Mouse (Mus musculus): ENCODE results near the gene Hs6st1.

Hs6st1 gene

DNA sequence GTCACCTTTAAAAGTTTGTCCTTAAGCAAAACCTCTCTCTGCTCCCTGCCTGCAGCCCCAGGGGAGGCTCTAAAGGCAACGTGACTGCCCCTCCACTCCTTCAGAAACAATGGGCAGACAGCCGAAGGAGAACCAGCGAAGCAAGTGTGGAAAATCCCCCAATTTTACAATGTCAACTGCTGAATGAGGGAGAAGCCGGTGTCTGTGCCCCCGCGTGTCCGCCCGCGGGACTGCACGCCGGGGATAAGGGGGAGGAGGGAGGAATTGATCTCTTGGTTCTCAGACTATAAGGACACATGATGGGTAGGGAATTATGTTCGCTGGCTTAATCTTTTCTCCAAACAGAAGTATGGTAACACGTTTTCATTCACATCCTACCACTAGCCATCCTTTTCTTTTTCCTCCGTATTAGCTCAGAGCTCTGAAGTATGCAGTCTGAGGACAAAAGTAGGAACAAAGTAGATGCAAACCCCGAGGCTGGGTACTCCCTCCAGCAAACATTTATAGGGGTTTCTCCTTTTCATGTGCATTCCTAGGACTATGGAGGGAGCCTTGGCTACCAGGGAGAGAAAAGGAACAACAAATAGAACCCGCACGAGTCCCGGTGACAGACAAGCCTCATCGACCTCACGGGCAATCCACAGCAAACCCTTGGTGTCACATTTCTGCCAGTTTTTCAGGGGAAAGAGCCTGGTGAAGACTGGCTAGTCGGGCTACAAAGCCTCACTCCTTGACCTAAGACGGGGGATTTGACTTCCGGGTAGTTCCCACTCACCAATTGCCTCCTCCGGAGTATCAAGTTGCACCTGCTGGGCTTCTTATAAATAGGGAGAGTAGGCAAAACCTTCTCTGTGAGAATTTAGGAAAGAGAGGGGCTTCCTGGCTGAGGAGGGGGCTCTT lies 3.1 kb upstream of the Hs6st1 start:
- DNase-seq (ENCODE audit: low read depth, low spot score), result peak; percentile 93

- no peak for DNase-seq (ENCODE audit: low read depth, low spot score)
Observed at GRCm38 (mm10) chr1:36065761-36066150, 2.4 kb upstream of the Hs6st1 start.

GRCm38 (mm10) chr1:36066216-36066980 lies 1.8 kb upstream of the Hs6st1 start:
- DNase-seq (ENCODE audit: low read depth, low spot score), result no peak

DNA sequence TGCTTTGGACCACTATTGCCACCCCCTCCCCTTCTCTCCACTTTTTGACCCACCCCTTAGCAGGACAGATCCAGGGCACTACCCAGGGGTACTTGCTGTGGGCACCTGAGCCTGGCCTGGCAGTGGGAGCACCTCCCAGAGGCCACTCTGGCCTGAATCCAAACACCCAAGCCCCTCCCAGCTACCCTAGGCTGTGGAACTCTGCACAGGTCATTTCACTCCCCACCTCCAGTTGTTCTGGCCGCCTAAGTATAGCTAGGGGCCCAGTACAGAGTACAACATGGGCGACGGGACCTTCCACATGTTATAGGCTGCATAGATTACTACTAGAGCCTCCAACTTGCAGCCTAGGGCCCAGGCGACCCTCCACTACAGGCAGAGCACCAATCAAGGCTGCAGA lies 999 bp upstream of the Hs6st1 start:
- DNase-seq (ENCODE audit: low read depth, low spot score), result no peak

- DNase-seq (ENCODE audit: low read depth, low spot score), result no peak
Observed at GRCm38 (mm10) chr1:36067611-36068010, 589 bp upstream of the Hs6st1 start.

DNA sequence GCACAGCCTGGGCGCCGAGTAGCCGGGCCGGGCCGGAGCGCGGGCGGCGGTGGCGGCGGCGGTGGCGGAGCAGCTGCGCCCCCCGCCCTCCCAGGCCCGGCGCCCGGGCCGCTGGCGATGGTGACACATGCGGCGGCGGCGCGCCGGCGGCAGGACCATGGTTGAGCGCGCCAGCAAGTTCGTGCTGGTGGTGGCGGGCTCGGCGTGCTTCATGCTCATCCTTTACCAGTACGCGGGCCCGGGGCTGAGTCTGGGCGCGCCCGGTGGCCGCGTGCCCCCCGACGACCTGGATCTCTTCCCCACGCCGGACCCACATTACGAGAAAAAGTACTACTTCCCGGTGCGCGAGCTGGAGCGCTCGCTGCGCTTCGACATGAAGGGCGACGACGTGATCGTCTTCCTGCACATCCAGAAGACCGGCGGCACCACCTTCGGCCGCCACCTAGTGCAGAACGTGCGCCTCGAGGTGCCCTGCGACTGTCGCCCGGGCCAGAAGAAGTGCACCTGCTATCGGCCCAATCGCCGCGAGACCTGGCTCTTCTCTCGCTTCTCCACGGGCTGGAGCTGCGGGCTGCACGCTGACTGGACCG lies 426 bp downstream of the Hs6st1 start:
- peak; percentile 73 for DNase-seq (ENCODE audit: low read depth, low spot score)

DNA sequence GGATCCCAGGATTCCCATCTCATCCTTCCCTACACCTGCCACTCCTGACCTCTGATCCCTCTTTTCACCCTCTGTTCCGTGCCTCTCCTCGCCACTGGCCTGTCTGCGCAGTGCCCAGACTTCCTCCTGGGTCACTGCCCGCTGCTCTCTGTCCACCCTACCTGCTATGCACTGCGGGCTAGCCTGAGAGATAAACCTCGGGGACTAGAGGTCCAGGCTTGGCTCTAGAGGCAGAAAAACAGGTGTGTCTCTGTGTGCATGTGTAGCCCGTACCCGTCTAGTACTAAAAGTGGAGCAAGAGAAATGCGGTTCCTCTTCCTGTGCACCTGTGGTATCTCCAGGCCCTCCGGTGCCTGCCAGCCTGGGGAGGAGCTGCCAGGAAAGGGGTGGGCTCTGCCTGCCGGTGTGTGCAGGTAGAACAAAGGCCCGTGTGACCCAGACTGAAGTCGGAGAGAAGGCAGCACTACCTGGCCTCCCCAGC lies 1.1 kb downstream of the Hs6st1 start:
- DNase-seq (ENCODE audit: low read depth, low spot score), result peak; percentile 56

- DNase-seq (ENCODE audit: low read depth, low spot score), result no peak
Observed at GRCm38 (mm10) chr1:36070190-36070589, 2.0 kb downstream of the Hs6st1 start.

GRCm38 (mm10) chr1:36070740-36071139 lies 2.5 kb downstream of the Hs6st1 start:
- no peak for DNase-seq (ENCODE audit: low read depth, low spot score)

GRCm38 (mm10) chr1:36071176-36071575 lies 3.0 kb downstream of the Hs6st1 start:
- no peak for DNase-seq (ENCODE audit: low read depth, low spot score)

- DNase-seq (ENCODE audit: low read depth, low spot score), result no peak
Observed at GRCm38 (mm10) chr1:36071611-36072010, 3.4 kb downstream of the Hs6st1 start.

GRCm38 (mm10) chr1:36072588-36073556 lies 4.7 kb downstream of the Hs6st1 start:
- DNase-seq (ENCODE audit: low read depth, low spot score), result peak; percentile 36

DNA sequence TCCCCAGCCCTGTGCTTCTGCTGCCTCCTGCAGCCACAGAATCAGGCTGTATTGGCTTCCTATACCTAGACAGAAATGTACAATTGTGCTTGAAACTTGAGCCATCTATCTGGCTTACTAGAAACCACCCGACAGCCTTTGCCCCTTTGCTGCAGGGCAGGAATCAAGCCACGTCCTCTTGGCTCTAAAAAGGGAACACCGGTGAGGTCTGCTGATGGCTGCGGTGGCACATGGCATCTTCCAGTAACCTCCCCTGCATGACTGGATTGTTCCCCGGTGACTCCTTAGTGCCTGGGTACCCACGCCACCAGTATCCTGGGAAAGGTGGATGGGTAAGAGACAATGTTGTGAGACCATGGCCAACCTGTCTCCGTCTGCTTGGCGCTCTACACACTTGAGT lies 5.4 kb downstream of the Hs6st1 start:
- DNase-seq (ENCODE audit: low read depth, low spot score), result no peak

- no peak for DNase-seq (ENCODE audit: low read depth, low spot score)
Observed at GRCm38 (mm10) chr1:36074197-36074596, 6.0 kb downstream of the Hs6st1 start.

DNA sequence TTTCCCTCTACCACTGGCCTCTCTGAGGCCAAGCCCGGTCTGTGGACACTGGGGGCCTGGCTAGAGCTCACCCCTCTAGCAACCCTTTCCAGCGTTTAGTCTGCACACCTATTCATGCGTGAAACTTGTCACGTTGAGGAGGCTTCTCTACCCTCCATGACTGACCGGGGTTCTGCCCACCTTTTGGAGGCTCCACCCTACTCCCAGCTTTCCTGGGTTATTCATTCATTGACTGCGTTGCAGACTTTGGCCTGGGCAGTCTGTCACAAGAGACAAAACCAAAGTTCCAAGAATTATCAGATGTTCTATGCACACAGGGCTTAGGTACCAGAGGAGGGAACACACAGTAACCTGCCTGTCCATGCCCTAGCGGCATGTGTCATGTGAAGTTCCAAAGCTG lies 6.8 kb downstream of the Hs6st1 start:
- no peak for DNase-seq (ENCODE audit: low read depth, low spot score)

GRCm38 (mm10) chr1:36075652-36076051 lies 7.5 kb downstream of the Hs6st1 start:
- no peak for DNase-seq (ENCODE audit: low read depth, low spot score)

DNA sequence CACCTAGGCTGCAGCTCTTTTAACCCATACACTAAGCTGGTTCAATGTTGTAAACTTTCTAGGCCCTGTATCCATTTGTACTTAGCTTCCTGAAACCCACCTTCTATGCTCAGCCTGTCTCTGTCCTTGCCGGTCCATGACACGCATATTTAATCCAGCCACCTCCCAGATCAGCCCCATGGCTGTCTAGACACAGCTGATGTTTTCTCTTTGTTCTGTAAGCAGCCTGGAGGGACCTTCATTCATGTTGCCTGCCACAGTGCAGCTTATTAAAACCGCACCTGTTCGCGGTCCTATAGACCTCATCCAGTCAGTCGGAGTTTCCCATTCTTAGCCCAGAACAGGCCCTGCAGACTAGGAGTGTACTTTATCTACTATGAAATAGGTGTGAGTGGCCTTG lies 8.9 kb downstream of the Hs6st1 start:
- DNase-seq (ENCODE audit: low read depth, low spot score), result no peak

- DNase-seq (ENCODE audit: low read depth, low spot score), result no peak
Observed at GRCm38 (mm10) chr1:36078250-36078649, 10.1 kb downstream of the Hs6st1 start.

GRCm38 (mm10) chr1:36079679-36080078 lies 11.5 kb downstream of the Hs6st1 start:
- no peak for DNase-seq (ENCODE audit: low read depth, low spot score)

- no peak for DNase-seq (ENCODE audit: low read depth, low spot score)
Observed at GRCm38 (mm10) chr1:36080974-36081373, 12.8 kb downstream of the Hs6st1 start.

DNA sequence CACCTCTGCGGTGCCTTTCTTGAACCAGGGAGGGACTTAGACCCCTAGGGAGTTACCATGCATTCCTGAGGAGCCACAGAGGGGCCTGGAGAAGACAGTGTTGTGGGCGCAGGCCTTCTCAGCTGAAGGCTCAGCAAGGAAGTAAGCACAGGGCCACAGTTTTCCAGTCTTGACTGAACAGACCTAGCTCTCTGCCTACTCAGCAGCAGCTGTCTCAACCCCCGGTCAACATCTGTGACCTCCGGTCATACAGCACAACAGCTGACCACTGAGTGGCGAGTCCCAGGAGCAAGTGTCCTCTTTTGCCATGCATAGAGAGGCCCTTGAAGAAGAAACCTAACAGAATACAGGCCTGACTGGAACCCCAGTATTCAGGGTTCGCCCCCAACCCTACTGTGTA lies 14.0 kb downstream of the Hs6st1 start:
- DNase-seq (ENCODE audit: low read depth, low spot score), result no peak
